ENCODE assay signal across 28 mouse cellular contexts in genomic region chr2:75842302-75842701, GRCm38 (mm10).
"Had no signal": no experiment of that assay in that cellular context is flagged by ENCODE, and none has a peak within 500 bp of the region (broad histone marks: within the 10 kb centered on the region; RNA-seq: fewer than 3 reads in every experiment).

No protein-coding gene starts in this region.

- H3K36me3 ChIP-seq: embryonic facial prominence, embryonic 10.5 days; embryonic facial prominence, embryonic 12.5 days; embryonic facial prominence, embryonic 13.5 days; embryonic facial prominence, embryonic 15.5 days; forebrain, embryonic 10.5 days; forebrain, embryonic 12.5 days; forebrain, embryonic 15.5 days had no signal

- H3K27me3 ChIP-seq: embryonic facial prominence, embryonic 12.5 days; embryonic facial prominence, embryonic 13.5 days; embryonic facial prominence, embryonic 15.5 days; forebrain, embryonic 12.5 days; forebrain, embryonic 13.5 days; forebrain, embryonic 15.5 days had no signal

- H3K9ac ChIP-seq: embryonic facial prominence, embryonic 12.5 days; embryonic facial prominence, embryonic 13.5 days; embryonic facial prominence, embryonic 15.5 days; forebrain, embryonic 12.5 days; forebrain, embryonic 13.5 days; forebrain, embryonic 15.5 days; forebrain, postnatal 0 days had no signal

- H3K4me3 ChIP-seq: embryonic facial prominence, embryonic 10.5 days; embryonic facial prominence, embryonic 12.5 days; embryonic facial prominence, embryonic 13.5 days; embryonic facial prominence, embryonic 15.5 days; erythroblast, embryonic 14.5 days; forebrain, embryonic 10.5 days; forebrain, embryonic 12.5 days; forebrain, embryonic 13.5 days; forebrain, embryonic 15.5 days; gastrocnemius, adult 2 months had no signal

- H3K27ac ChIP-seq: embryonic facial prominence, embryonic 10.5 days; embryonic facial prominence, embryonic 12.5 days; embryonic facial prominence, embryonic 13.5 days; embryonic facial prominence, embryonic 15.5 days; forebrain, embryonic 10.5 days; forebrain, embryonic 12.5 days; forebrain, embryonic 13.5 days; forebrain, embryonic 15.5 days; gastrocnemius, adult 2 months had no signal

- DNase-seq: cerebellum, adult 2 months; cerebellum, adult 8-10 months; cerebellum, adult 9-10 months; cerebellum, adult 9-11 months; cerebellum, postnatal 10 days; cerebellum, postnatal 14 days; cerebellum, postnatal 25 days; cerebellum, postnatal 36 days; embryo, embryonic 11 days; forebrain, postnatal 0 days; gastrocnemius, adult 2 months; gastrocnemius, postnatal 10 days; gastrocnemius, postnatal 14 days; gastrocnemius, postnatal 25 days; gastrocnemius, postnatal 36 days; heart, adult 11 months; heart, adult 18-20 months had no signal

- ATAC-seq: forebrain, embryonic 13.5 days; forebrain, embryonic 14.5 days; forebrain, embryonic 15.5 days; forebrain, embryonic 16.5 days; forebrain, postnatal 0 days had no signal

- H3K4me1 ChIP-seq: forebrain, embryonic 15.5 days had no signal

- H3K4me2 ChIP-seq: embryonic facial prominence, embryonic 12.5 days; embryonic facial prominence, embryonic 13.5 days; embryonic facial prominence, embryonic 15.5 days; forebrain, embryonic 12.5 days; forebrain, embryonic 13.5 days; forebrain, embryonic 15.5 days had no signal

- H3K9me3 ChIP-seq: embryonic facial prominence, embryonic 10.5 days; embryonic facial prominence, embryonic 12.5 days; embryonic facial prominence, embryonic 13.5 days; embryonic facial prominence, embryonic 15.5 days; forebrain, embryonic 10.5 days; forebrain, embryonic 12.5 days; forebrain, embryonic 13.5 days; forebrain, embryonic 15.5 days had no signal
